Mouse (Mus musculus): ENCODE measurements around the gene Fam78b. TPM values are rescaled to one million over a fixed set of nuclear protein-coding genes. Genes with fewer than 3 reads are reported as not detected.

The Fam78b gene
- polyA plus RNA-seq, 1 experiment from 2014 or later = 1.5 TPM

- Histone ChIP-seq H3K9ac (no peak overlapping the region), H3K4me3 (no peak overlapping the region), H3K36me3 (no peaks in the 10 kb centered on the region), H3K27ac (no peak overlapping the region), H3K9me3 (peaks cover 2% of the 10 kb centered on the region; the same call in 1 of the 2 replicates), H3K4me2 (replicated peaks) (no peak overlapping the region), H3K4me1 (no peaks in the 10 kb centered on the region), H3K27me3 (no peaks in the 10 kb centered on the region)
- ATAC-seq (ENCODE audit: insufficient number of reproducible peaks, insufficient read depth, low FRiP score, low TSS enrichment) = no peak
- WGBS = 60% methylated on average over 13 of the region's 13 CpGs
Observed at GRCm38 (mm10) chr1:167032046-167032648, 30.9 kb downstream of the Fam78b start.

GRCm38 (mm10) chr1:167034435-167034834 lies 33.2 kb downstream of the Fam78b start:
- H3K9me3 ChIP-seq = no peaks in the 10 kb centered on the region
- H3K4me3 ChIP-seq = no peak overlapping the region
- 62% methylated on average over 1 of the region's 1 CpGs for WGBS
- H3K27ac ChIP-seq = no peak overlapping the region
- ATAC-seq (ENCODE audit: insufficient number of reproducible peaks, insufficient read depth, low FRiP score, low TSS enrichment) = no peak
- no peaks in the 10 kb centered on the region for H3K4me1 ChIP-seq
- no peaks in the 10 kb centered on the region for H3K36me3 ChIP-seq
- H3K9ac ChIP-seq = no peak overlapping the region
- no peaks in the 10 kb centered on the region for H3K27me3 ChIP-seq
- no peak overlapping the region for H3K4me2 ChIP-seq (replicated peaks)

GRCm38 (mm10) chr1:167042558-167042957 lies 41.3 kb downstream of the Fam78b start:
- no peaks in the 10 kb centered on the region for H3K27me3 ChIP-seq
- 86% methylated on average over 6 of the region's 6 CpGs for WGBS
- H3K4me1 ChIP-seq = no peaks in the 10 kb centered on the region
- H3K4me2 ChIP-seq (replicated peaks) = no peak overlapping the region
- H3K9me3 ChIP-seq = no peaks in the 10 kb centered on the region
- no peak overlapping the region for H3K4me3 ChIP-seq
- H3K27ac ChIP-seq = no peak overlapping the region
- no peaks in the 10 kb centered on the region for H3K36me3 ChIP-seq
- no peak overlapping the region for H3K9ac ChIP-seq
- ATAC-seq (ENCODE audit: insufficient number of reproducible peaks, insufficient read depth, low FRiP score, low TSS enrichment) = no peak

GRCm38 (mm10) chr1:167046169-167046927 lies 45.1 kb downstream of the Fam78b start:
- Histone ChIP-seq H3K9me3 (no peaks in the 10 kb centered on the region), H3K4me3 (no peak overlapping the region), H3K27ac (no peak overlapping the region), H3K9ac (no peak overlapping the region), H3K27me3 (no peaks in the 10 kb centered on the region), H3K4me1 (no peaks in the 10 kb centered on the region), H3K36me3 (no peaks in the 10 kb centered on the region), H3K4me2 (replicated peaks) (no peak overlapping the region)
- 60% methylated on average over 10 of the region's 10 CpGs for WGBS
- no peak for ATAC-seq (ENCODE audit: insufficient number of reproducible peaks, insufficient read depth, low FRiP score, low TSS enrichment)

- H3K27me3 ChIP-seq = no peaks in the 10 kb centered on the region
- no peak overlapping the region for H3K9ac ChIP-seq
- no peaks in the 10 kb centered on the region for H3K4me1 ChIP-seq
- H3K9me3 ChIP-seq = no peaks in the 10 kb centered on the region
- H3K4me2 ChIP-seq (replicated peaks) = no peak overlapping the region
- no peak overlapping the region for H3K4me3 ChIP-seq
- H3K36me3 ChIP-seq = no peaks in the 10 kb centered on the region
- ATAC-seq (ENCODE audit: insufficient number of reproducible peaks, insufficient read depth, low FRiP score, low TSS enrichment) = no peak
- H3K27ac ChIP-seq = no peak overlapping the region
- WGBS = 95% methylated on average over 3 of the region's 3 CpGs
Observed at GRCm38 (mm10) chr1:167050859-167051258, 49.6 kb downstream of the Fam78b start.

GRCm38 (mm10) chr1:167054029-167054428 lies 52.8 kb downstream of the Fam78b start:
- ATAC-seq (ENCODE audit: insufficient number of reproducible peaks, insufficient read depth, low FRiP score, low TSS enrichment) = no peak
- WGBS = 77% methylated on average over 7 of the region's 7 CpGs

GRCm38 (mm10) chr1:167057543-167057942 lies 56.3 kb downstream of the Fam78b start:
- H3K9ac ChIP-seq = no peak overlapping the region
- no peaks in the 10 kb centered on the region for H3K9me3 ChIP-seq
- ATAC-seq (ENCODE audit: insufficient number of reproducible peaks, insufficient read depth, low FRiP score, low TSS enrichment) = no peak
- H3K4me3 ChIP-seq = no peak overlapping the region
- 60% methylated on average over 5 of the region's 5 CpGs for WGBS
- no peak overlapping the region for H3K27ac ChIP-seq
- no peak overlapping the region for H3K4me2 ChIP-seq (replicated peaks)
- H3K4me1 ChIP-seq = no peaks in the 10 kb centered on the region
- no peaks in the 10 kb centered on the region for H3K27me3 ChIP-seq
- H3K36me3 ChIP-seq = no peaks in the 10 kb centered on the region

More at GRCm38 (mm10) chr1:167054029-167054428, 52.8 kb downstream of the Fam78b start:
- H3K9ac ChIP-seq = no peak overlapping the region
- no peaks in the 10 kb centered on the region for H3K9me3 ChIP-seq
- H3K36me3 ChIP-seq = no peaks in the 10 kb centered on the region
- H3K27me3 ChIP-seq = no peaks in the 10 kb centered on the region
- H3K4me3 ChIP-seq = no peak overlapping the region
- no peaks in the 10 kb centered on the region for H3K4me1 ChIP-seq
- no peak overlapping the region for H3K4me2 ChIP-seq (replicated peaks)
- no peak overlapping the region for H3K27ac ChIP-seq

- 61% methylated on average over 9 of the region's 9 CpGs for WGBS
- Histone ChIP-seq H3K27ac (no peak overlapping the region), H3K9ac (no peak overlapping the region), H3K4me1 (no peaks in the 10 kb centered on the region), H3K9me3 (no peaks in the 10 kb centered on the region), H3K27me3 (no peaks in the 10 kb centered on the region), H3K4me2 (replicated peaks) (no peak overlapping the region), H3K4me3 (no peak overlapping the region), H3K36me3 (no peaks in the 10 kb centered on the region)
- no peak for ATAC-seq (ENCODE audit: insufficient number of reproducible peaks, insufficient read depth, low FRiP score, low TSS enrichment)
Observed at GRCm38 (mm10) chr1:167059550-167060285, 58.5 kb downstream of the Fam78b start.

- H3K9ac ChIP-seq = no peak overlapping the region
- no peaks in the 10 kb centered on the region for H3K36me3 ChIP-seq
- H3K27ac ChIP-seq = no peak overlapping the region
- no peaks in the 10 kb centered on the region for H3K4me1 ChIP-seq
- no peak overlapping the region for H3K4me3 ChIP-seq
- no peaks in the 10 kb centered on the region for H3K27me3 ChIP-seq
- WGBS = 41% methylated on average over 4 of the region's 4 CpGs
- ATAC-seq (ENCODE audit: insufficient number of reproducible peaks, insufficient read depth, low FRiP score, low TSS enrichment) = no peak
- H3K4me2 ChIP-seq (replicated peaks) = no peak overlapping the region
- H3K9me3 ChIP-seq = no peaks in the 10 kb centered on the region
Observed at GRCm38 (mm10) chr1:167063971-167064370, 62.8 kb downstream of the Fam78b start.

- Histone ChIP-seq H3K9ac (no peak overlapping the region), H3K27ac (no peak overlapping the region), H3K4me1 (no peaks in the 10 kb centered on the region), H3K36me3 (no peaks in the 10 kb centered on the region), H3K4me2 (replicated peaks) (no peak overlapping the region), H3K4me3 (no peak overlapping the region), H3K27me3 (no peaks in the 10 kb centered on the region), H3K9me3 (no peaks in the 10 kb centered on the region)
- ATAC-seq (ENCODE audit: insufficient number of reproducible peaks, insufficient read depth, low FRiP score, low TSS enrichment) = no peak
- 42% methylated on average over 4 of the region's 4 CpGs for WGBS
Observed at GRCm38 (mm10) chr1:167065541-167065940, 64.3 kb downstream of the Fam78b start.

GRCm38 (mm10) chr1:167065986-167066385 lies 64.8 kb downstream of the Fam78b start:
- Histone ChIP-seq H3K4me3 (no peak overlapping the region), H3K4me1 (no peaks in the 10 kb centered on the region), H3K9ac (no peak overlapping the region), H3K36me3 (no peaks in the 10 kb centered on the region), H3K27me3 (no peaks in the 10 kb centered on the region), H3K9me3 (no peaks in the 10 kb centered on the region), H3K4me2 (replicated peaks) (no peak overlapping the region), H3K27ac (no peak overlapping the region)
- 57% methylated on average over 10 of the region's 10 CpGs for WGBS
- ATAC-seq (ENCODE audit: insufficient number of reproducible peaks, insufficient read depth, low FRiP score, low TSS enrichment) = no peak

- Histone ChIP-seq H3K9ac (no peak overlapping the region), H3K9me3 (no peaks in the 10 kb centered on the region), H3K4me3 (no peak overlapping the region), H3K4me1 (no peaks in the 10 kb centered on the region), H3K36me3 (no peaks in the 10 kb centered on the region), H3K4me2 (replicated peaks) (no peak overlapping the region), H3K27ac (no peak overlapping the region), H3K27me3 (no peaks in the 10 kb centered on the region)
- no peak for ATAC-seq (ENCODE audit: insufficient number of reproducible peaks, insufficient read depth, low FRiP score, low TSS enrichment)
- WGBS = 72% methylated on average over 9 of the region's 9 CpGs
Observed at GRCm38 (mm10) chr1:167066933-167067341, 65.7 kb downstream of the Fam78b start.

Data from embryonic facial prominence, embryonic 12.5 days (tissue).